Mouse (Mus musculus) ZHBTc4 (cell line): ENCODE data around the gene Ecm1.

Experiments
- DNase-seq: peaks from one replicate; pipeline ENCODE4 v3.0.0-alpha.2; 2011; ENCODE audit warnings: low read depth, low spot score

Ecm1 gene

GRCm38 (mm10) chr3:95689940-95690339 lies 49.4 kb downstream of the Ecm1 start:
- DNase-seq = no peak

- DNase-seq = peak; percentile 54
Measured at GRCm38 (mm10) chr3:95689171-95689915, 50.0 kb downstream of the Ecm1 start.

- DNase-seq = peak; percentile 85
Measured at GRCm38 (mm10) chr3:95687524-95688421, 51.6 kb downstream of the Ecm1 start, which contains the start of gene Adamtsl4. Gene Adamtsl4 (minus strand): TSS chr3:95687917.

- no peak for DNase-seq
Measured at GRCm38 (mm10) chr3:95687168-95687523, 52.2 kb downstream of the Ecm1 start.

- no peak for DNase-seq
Measured at GRCm38 (mm10) chr3:95686492-95687167, 52.7 kb downstream of the Ecm1 start.

- no peak for DNase-seq
Measured at GRCm38 (mm10) chr3:95685701-95686100, 53.7 kb downstream of the Ecm1 start.

DNA sequence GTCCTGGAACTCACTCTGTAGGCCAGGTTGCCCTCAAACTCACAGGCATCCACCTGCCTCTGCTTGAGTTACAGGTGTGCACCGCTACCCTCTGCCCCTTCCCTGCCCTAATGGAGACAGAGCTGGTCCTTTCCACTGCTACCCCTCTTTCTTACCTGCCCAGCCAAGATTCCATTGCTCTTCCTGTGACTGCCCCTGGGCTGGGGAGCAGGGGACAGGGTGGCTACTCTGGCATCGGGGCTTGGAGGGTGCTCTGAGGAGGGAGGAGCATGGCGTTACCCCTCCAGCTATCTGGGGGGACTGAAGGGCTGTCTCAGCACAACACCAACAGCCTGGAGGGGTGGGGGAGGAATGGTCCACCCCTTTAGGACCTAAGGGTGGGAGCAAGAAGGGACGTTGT lies 54.1 kb downstream of the Ecm1 start:
- no peak for DNase-seq

DNA sequence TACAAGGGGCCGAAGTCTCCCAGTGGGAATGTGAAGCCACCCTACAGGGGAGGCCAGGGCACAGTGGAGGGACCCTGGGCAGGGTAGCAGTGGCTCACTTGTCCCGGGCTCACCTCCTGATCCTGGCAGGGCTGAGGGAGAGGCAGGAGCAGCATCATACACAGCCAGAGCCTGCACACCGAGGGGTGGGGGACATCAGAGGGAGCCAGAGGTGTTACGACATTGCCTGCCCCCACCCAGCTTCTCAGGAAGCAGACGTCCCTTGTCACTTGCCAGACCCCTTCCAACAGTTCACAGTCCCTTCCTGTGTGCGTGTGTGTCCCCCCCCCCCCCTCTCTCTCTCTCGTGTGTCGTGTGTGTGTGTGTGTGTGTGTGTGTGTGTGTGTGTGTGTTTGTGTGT lies 54.5 kb downstream of the Ecm1 start:
- no peak for DNase-seq
